ENCODE assay signal across 19 mouse cellular contexts in the genomic region with DNA sequence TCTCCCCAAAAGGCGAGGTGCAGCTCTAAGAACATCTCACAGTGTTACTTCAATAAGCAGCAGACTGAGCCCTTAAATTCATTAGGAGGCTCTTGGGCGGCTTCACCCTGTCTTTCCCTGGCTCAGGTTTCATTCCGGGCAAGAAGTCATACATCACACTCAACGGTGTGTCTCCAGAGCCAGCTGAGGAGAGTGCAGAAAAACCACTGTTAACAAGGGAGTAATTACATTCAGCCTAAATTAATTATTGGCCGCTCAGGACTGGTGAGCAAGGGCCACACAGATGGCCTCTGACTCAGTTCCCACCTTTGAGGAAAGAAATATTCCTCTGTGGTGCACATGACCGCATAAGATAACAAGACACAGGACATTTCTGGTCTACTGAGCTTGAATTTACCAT.
"Had no signal": no experiment of that assay in that cellular context is flagged by ENCODE, and none has a peak within 500 bp of the region (broad histone marks: within the 10 kb centered on the region; RNA-seq: fewer than 3 reads in every experiment).

No protein-coding gene starts in this region.

- ATAC-seq: intestine, postnatal 0 days; midbrain, embryonic 15.5 days had no signal

- H3K27me3 ChIP-seq: liver, embryonic 13.5 days; midbrain, embryonic 12.5 days; midbrain, embryonic 15.5 days; neural tube, embryonic 12.5 days; neural tube, embryonic 15.5 days had no signal

- H3K4me3 ChIP-seq: liver, embryonic 13.5 days; midbrain, embryonic 12.5 days; midbrain, embryonic 15.5 days; myocyte; neural tube, embryonic 12.5 days; neural tube, embryonic 15.5 days had no signal

- H3K9ac ChIP-seq: liver, embryonic 13.5 days; midbrain, embryonic 12.5 days; midbrain, embryonic 15.5 days; neural tube, embryonic 12.5 days; neural tube, embryonic 15.5 days had no signal

- H3K4me2 ChIP-seq: liver, embryonic 13.5 days; midbrain, embryonic 12.5 days; midbrain, embryonic 15.5 days; neural tube, embryonic 12.5 days; neural tube, embryonic 15.5 days had no signal

- H3K9me3 ChIP-seq: liver, embryonic 13.5 days; midbrain, embryonic 12.5 days; midbrain, embryonic 15.5 days; neural tube, embryonic 12.5 days; neural tube, embryonic 15.5 days had no signal

- DNase-seq: kidney, postnatal 10 days; left cerebral cortex, postnatal 4 days; liver, embryonic 13.5 days; lung, adult 2 months; lung, postnatal 14 days; lung, postnatal 4 days; right cerebral cortex, adult 18-20 months; right cerebral cortex, postnatal 14 days; right cerebral cortex, postnatal 4 days; thymus, adult 2 months; thymus, postnatal 14 days; thymus, postnatal 4 days had no signal

- H3K4me1 ChIP-seq: liver, embryonic 13.5 days; midbrain, embryonic 12.5 days; midbrain, embryonic 15.5 days; neural tube, embryonic 12.5 days; neural tube, embryonic 15.5 days had no signal

- H3K27ac ChIP-seq: liver, embryonic 13.5 days; midbrain, embryonic 12.5 days; midbrain, embryonic 15.5 days; neural tube, embryonic 12.5 days; neural tube, embryonic 15.5 days; stomach, postnatal 0 days had no signal

- H3K36me3 ChIP-seq: liver, embryonic 13.5 days; midbrain, embryonic 12.5 days; midbrain, embryonic 15.5 days; neural tube, embryonic 12.5 days; neural tube, embryonic 15.5 days had no signal
